Mouse (Mus musculus): ENCODE measurements around the gene Aipl1.

The Aipl1 gene

DNA sequence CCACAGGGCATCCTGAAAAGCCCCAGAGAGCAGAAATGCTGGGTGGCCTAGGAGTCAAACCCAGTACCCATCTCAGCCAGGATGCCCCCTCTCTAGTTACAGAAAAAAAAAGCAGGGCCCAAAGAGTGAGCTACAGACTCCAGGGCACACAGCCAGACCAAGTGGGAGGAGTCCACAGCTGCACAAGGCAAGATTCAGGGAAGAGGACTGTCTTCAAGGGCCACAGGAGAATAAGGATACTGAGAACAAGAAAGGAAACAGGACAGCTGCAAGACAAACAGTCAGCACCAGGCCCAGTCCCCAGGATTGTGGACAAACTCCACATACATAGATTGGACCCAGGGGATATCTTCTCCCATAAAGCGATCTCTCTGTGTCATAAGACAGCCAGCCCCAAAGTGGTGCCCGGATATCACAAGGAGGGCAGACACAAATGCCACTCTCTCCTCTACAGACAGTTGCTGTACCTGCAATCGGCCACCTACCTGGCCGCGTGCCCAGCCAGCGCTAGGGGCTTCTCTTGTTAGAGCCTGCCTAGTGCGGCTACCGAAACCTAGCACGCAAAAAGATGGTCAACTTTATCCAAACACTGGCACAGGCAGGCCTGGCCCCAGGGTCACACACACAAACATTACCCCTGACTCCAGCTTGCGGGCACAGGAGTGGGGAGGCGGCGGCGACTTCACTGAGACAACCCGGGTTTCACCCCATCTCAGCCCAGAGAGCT lies 13.0 kb upstream of the Aipl1 start:
- no peak for DNase-seq (ENCODE audit: low spot score)

DNA sequence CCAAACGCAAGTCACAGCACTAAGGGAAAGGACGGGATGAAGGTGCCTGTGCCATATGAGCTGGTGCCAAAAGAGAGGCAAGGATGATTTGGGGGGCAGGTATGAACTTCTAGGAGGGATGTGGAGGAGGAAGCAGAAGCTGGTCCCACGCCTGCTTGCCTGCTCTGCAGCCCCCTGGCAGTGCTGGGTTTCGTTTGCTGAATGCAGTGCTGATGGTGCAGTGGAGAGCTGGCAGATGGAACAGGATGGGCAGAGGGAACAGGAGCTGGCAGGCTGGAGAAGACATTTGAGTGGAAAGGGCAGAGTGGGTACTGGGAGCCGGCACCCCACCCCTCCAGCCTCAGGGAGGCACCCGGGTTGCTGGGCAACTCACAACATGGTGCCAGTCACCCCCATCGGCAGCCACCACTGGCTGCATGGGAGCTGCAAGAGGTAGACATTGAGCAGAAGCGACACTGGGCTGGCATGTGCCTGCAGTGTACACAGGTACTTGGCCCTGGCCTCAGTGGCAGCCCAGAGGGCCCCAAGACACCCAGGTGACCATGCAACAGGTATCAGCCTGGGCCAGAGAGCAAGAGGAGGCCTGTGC lies 12.0 kb upstream of the Aipl1 start:
- no peak for DNase-seq (ENCODE audit: low spot score)

DNA sequence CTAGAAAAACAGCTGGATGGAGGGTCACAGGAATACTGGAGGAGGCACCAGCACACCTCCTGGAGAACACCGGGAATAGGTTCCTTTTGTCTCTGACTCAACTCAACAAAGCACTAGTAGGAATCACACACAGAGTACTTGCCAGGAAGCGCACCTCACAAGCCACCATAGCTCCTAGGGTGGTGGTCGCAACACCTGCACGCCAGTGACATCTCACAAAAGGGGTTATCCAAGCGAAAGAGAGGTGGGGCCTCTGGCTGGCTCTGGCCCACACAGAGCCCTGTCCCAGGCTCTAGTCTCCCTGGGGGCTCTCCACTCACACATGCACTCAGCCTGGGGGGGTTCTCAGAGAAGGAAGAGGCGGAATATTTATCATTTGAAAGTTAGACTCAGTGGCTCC lies 11.4 kb upstream of the Aipl1 start:
- no peak for DNase-seq (ENCODE audit: low spot score)

DNA sequence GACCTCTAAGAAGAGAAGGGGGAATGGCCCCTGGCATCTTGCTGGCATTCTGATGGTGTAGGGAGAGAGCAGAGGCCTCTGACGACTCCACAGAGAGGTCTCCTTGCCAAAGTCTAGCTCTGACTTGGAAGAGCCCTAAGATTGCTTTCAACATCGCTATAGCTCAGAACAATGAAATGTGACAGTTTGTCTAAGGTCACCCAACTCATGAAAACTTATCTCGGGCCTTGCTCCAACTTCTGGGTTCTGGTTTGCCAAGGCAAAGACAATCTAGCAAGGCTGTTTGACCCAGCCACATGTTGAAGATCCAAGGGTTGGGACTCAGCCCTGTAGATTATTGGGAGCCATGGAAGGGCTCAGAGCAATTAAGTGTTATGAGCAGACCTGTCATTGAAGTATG lies 6.9 kb upstream of the Aipl1 start:
- DNase-seq (ENCODE audit: low spot score) = no peak

DNA sequence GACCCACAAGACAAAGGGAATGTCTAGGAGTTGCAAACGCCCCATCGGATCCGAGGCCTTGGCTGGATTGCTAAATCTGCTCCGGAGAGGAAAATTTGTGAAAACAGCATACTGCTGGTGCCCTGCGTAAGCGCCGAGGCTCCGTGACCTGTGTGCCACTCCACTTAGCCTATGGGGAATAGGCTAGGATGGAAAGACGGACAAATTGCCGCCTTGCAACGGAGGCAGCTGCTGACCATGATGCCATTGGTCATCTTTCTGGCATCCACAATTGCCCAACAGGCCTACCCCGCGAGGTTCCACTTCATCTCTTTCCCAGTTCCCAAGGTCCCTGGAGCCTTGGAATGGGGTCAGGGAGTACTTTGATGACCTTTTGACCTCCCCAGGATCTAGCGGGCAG lies 5.3 kb upstream of the Aipl1 start:
- peak; percentile 50 for DNase-seq (ENCODE audit: low spot score)

DNA sequence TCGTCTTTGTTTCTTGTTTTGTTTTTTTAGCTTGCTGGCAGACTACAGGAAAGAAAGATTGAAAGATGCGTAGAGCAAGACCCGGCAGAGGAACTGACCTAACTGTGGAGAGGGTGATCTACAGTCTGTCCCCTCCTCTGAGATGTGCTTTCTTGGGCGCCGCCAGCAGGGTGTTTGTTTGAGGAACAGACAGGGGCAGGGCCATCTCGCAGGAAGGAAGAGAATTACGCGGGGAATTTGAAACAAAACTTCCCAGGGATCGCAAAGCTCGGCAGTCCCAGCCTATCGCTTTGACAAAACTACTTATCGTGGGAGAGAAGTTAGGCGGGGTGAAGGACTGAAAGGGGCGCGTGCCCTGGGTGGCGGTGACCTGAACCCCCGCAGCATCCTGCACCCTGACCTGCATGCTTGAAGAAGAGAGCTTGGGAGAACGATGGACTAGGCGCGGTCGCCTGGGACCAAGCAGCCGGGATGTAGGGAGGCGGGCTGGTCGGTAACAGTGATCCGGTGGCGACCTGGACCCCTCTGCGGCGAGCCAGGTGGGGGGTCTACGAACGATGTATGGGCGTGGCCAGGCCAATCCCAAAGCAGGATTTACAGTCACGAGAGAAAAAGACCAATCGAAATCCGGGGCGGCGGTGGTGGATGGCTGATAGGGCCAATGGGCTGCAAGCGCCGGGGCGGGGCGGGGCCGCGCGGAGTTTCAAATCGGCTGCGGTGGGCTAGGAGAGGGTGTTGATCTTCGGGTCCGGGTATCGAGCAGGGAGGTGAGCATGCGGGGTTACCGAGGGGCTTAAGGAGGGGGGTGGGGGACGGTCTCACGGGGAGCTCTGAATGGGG lies 4.7 kb upstream of the Aipl1 start, which contains the start of gene Pimreg:
TSS of gene Pimreg (plus strand) at position 265 of the 840 bp plus-strand sequence.
- peak; percentile 98 for DNase-seq (ENCODE audit: low spot score)

DNA sequence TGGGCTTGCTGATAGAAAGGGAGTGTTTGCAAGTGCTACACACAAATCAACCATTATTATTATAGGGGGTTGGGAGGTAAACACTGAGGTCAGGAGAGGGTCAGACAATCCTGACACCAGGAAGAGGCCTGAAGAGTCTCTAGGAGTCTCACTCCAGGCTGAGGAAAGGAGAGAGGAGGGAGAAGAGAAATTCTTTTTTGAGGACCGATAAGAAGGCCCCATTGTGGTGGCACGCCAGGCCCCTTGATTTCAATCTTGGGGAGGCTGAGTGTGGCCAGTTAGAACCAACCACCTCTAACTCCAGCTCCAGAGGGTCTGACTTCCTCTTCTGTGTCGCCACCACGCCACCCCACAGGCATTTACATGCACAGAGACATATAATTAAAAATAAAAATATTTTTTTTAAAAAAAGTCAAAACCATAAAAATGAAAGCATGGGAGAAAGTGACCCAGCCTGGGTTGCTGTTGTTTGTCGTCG lies 4.0 kb upstream of the Aipl1 start:
- DNase-seq (ENCODE audit: low spot score) = peak; percentile 24

DNA sequence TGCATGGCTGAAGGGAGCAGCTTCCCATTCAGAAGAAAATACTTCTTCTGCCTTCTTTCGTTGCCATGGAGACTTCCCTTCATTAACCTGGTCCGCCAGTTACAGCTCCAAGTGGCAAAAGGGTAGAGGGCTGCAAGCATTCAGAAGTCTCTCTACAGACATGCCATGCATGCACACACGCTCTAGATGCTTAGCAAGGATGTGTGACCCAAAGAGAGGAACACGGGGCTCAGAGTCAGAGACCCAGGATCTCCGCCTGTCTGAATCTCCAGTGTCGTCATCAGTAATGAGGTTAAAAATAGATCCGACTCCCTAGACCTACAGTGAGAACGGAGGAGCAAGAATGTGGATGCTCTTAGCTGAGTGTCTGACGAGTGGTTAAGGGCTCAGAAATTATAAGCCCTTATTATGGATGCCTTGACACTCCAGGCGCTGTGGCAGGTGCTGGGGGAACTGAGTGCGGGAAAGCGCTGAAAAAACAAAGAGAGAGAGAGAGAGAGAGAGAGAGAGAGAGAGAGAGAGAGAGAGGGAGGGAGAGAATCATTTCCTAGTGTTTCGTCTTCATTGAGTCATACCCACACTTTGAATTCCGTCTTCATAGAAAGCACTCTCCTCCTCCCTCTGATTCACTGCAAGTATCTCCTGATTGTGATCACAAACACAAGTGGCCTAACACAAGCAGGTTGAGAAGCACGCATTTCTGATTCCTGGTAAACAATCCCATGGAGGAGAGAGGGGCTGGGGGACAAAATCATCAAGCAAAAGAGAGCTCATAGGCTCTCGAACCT lies 2.5 kb upstream of the Aipl1 start:
- DNase-seq (ENCODE audit: low spot score) = peak; percentile 59

DNA sequence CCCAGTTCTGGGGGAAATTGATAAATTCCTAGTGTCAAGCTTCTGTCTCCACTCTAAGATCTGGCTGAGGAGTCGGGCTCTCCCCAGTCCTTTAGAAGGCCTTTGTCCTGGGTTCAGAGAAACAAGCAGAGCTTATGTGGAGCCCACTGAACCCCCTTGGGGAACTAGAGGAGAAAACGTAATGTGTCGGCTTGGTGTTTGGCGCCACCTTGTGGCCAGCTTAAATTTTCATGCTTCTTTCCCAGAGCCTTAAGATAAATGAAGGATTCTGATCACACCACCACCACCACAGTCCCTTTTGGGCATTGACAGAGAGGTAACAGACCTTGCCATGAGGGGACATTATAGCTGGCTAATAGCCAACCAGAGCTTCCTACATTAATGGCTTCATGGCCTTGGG lies 687 bp upstream of the Aipl1 start:
- peak; percentile 87 for DNase-seq (ENCODE audit: low spot score)

DNA sequence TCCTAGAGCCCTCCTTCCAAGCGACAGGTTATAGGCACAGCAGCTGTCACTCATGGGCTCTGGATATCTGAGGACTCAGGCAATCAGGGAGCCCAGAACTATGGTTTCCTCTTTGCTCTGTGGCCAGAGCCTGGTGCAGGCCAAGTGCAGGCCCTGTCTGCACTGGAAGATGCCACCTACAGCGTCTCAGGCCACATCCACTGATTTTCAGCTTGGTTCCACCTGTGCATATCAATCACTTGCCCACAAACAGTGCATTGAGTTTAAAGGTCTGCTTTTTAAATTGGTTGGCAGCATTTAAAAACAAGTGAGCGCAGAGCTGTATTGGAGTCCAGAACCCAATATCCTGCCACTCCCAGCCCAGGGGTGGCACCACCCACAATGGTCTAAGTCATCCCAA lies 4.7 kb downstream of the Aipl1 start:
- DNase-seq (ENCODE audit: low spot score) = no peak

DNA sequence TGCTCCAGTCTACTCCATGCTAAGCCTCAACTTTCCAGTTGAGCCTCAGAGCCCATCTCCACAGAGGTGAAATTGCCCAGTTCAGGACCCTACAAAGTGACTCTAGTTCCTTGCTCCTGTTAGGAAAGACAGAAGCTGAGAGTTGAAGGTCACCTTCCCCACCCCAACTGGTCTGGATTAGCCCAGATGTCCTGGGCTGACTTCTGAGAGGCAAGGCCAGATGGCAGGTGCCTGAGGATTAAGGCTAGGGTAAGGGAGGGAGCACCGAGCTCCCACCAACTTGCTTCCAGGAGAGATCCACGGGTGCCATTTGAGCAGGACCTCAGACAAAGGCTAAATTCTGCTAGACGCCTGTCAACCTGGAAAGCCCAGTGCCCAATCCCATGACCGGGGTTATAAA lies 5.2 kb downstream of the Aipl1 start:
- no peak for DNase-seq (ENCODE audit: low spot score)

DNA sequence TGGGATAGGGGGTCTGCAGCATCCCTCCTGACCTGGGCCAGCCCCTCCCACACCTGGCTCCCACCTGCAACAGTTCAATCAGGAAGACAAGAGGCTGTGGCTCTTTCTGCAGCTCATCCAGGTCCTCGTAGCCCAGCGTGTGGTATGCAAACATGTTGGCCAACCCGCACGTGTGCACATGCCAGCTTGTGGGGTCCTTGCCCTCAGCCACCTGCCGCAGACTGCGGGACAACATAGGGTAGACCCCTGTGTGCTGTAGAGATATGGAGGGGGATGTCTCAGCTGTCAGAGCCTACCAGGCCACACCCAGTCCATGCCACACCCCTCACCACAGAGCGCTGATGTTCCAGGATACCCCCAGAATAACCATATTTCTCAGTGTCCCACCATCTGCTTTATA lies 6.0 kb downstream of the Aipl1 start:
- DNase-seq (ENCODE audit: low spot score) = no peak

DNA sequence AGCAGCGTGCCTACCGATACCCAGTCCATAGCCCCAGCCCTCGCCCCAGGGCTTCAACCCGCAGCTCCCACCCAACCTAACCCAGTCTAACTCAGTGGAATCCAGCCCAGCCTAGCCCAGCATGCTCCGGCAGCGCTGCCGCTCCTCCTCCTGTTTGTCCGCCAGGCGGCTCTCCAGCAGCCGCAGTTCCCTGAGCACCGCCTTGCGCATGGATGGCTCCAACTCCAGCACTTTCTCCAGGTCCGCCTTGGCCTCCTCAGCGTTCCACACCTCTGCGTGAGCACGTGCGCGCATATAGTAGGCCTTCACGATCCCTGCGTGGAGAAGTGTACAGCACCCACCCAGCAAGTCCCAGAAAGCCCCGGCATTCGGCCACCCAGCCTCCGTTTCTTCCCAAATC lies 8.2 kb downstream of the Aipl1 start:
- peak; percentile 77 for DNase-seq (ENCODE audit: low spot score)

DNA sequence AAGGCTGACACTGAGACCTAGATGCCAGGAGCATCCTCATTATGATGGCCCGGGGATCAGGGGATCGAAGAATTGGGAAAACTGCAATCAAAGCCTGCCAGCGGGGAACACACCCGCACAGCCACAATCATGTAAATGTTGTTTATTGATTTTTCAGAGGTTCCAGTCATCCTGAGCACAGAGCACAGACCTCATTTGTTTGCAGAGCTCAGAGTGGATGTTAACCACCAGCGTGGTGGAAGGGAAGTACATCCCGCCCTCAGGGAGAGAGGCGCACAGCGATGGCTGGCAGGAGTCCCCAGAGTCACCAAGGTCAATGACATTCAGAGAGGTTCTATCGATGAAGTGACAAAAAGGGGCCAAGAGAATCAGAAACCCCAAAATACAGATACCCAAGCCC lies 9.5 kb downstream of the Aipl1 start:
- DNase-seq (ENCODE audit: low spot score) = no peak

DNA sequence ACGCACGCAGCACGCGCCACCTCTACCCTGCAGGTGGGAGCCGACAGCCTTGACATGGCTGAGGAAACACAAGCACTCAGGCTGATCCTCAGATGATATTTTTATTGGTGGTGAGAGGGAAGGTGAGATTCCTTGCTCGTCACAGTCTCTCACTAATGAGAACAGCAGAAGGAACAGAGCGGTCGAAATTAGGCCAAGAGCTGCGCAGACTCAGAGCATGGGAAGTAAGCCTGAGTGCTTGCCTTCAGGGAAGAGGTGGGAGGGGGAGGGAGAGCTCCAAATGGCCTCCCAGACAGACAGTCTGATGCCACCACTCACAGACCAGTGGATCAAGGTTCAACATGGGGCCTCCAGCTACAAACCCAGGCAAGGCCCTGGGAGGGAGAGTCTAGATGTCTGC lies 10.8 kb downstream of the Aipl1 start:
- DNase-seq (ENCODE audit: low spot score) = no peak

DNA sequence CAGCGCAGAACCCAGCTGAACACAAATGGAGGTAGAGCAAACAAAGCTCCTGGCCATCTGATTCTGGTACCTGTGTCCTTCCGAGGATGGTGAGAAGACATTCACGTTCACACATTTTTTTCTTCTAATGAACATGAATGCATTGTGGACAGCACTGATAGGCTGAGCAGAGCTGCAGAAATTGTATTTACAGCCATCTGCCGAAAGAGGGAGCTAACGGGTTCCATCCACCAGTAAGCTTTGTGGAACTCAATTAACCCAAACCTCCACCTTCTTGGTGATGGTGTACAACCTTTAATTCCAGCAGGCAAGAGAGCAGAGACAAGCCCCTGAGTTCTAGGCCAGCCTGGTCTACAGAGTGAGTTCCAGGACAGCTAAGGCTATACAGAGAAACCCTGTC lies 11.5 kb downstream of the Aipl1 start:
- DNase-seq (ENCODE audit: low spot score) = peak; percentile 68

DNA sequence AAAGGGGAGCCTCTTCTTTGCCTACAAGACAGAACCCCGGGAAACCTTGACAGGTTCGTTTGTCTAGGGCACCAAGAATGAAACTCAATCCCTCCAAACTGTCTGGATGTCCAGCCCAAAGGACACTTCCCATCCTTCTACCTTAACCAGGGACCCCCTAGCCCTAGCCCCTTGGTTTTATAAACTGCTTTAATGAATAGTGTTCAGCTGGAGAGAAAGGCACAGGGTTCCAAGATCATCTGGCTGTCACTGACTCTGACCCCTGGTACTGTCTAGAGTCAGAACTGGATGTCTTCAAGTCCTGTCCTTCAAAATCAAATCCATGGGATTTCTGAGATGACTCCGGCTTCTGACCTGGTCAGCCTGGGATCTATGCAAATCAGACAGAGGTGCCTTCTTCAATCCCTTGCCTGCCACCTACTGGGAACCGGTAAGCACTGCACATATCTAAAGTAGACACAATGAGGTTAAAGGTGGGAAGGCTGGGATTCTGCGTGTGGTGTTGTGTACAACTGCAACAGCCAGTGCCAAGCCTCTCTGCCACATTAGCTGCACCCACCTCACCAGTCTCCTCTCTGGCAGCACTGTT lies 13.0 kb downstream of the Aipl1 start:
- peak; percentile 86 for DNase-seq (ENCODE audit: low spot score)

DNA sequence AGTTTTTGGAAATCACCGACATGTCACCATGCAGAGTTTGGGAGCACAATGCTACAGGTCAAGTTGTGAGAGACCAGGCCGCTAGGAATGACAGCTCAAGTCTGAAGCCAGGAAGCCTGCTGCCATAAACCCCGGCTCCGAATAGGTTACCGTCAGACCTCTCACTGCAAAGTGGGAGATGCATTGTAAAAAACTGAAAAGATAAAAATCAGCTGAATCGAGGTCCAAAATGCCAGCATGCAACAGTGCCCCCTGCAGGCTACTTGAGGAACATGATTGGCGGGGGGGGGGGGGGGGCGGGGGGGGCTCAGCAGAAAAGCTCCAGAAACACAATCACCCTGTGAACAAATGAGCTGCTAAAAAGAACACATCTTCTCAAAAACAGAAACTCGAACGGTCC lies 13.7 kb downstream of the Aipl1 start:
- no peak for DNase-seq (ENCODE audit: low spot score)

DNA sequence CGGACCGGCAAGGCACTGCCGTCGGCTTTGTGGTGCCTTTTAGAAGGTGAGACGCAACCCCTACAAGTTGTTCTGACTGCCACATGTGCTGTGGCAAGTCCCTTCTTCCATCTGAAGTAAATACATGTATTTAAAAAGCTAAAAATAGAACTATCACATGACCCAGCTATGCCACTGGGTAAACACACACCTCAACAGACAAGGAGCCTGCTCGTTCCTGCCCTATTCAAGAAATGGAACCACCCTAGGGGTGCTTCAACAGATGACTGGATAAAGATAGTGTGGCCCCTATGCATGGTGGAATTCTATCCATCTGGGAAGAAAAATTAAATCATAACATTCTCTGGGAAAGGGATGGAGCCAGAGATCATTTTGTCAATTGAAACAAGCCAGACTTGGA lies 14.5 kb downstream of the Aipl1 start:
- no peak for DNase-seq (ENCODE audit: low spot score)

DNA sequence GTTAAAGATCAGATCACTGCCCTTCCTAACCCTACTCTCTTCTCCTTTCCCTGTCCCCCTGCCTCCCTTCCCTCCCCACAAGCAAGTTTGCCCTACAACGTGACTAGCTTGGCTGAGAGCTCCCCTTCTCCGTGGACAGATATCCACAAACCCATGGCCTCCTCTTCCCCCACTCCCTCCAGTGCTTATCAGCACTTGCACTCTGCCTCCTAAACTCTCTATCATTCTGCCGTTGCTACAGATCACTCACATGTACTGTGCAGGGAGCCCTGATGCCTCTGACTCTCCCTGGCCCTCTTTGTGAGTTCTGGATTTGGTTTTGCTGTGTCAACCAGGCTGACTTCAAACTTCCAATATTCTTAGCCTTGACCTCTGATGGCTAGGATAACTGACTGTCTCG lies 16.3 kb downstream of the Aipl1 start:
- DNase-seq (ENCODE audit: low spot score) = no peak

DNA sequence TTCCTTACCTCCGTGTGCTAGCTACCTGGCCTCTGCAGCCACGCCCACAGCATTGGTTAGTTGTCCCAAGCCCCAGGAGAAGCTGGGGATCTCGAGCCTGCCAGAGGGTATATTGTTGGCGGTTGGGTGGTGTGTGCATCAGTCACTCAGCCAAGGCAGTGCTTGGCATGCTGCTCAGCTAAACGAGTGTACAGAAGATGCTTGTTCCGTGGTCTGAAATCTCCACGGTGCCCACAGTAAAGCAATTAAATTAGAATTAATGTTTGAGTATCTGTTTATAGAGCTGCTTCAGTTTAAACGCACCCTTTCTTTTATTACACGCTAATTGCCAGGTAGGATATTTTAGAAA lies 20.1 kb downstream of the Aipl1 start:
- no peak for DNase-seq (ENCODE audit: low spot score)
